Mouse (Mus musculus) C3H10T1/2 (cell line): ENCODE data around the gene Diras1. TPM values are rescaled to one million over a fixed set of nuclear protein-coding genes. Genes with fewer than 3 reads are reported as not detected.

Experiments
- polyA plus RNA-seq, 2 experiments: library from polyadenylated mRNA; unstranded; fragments of >200 nt; fragmentation: generic; extraction: Trizol; gene quantifications; one replicate each; pipeline ENCODE4 v1.2.1; 2012; ENCODE audit warnings: missing spikeins in 2 of 2

The Diras1 gene
- polyA plus RNA-seq = under 1 TPM; 0.06 to 0.14 TPM

DNA sequence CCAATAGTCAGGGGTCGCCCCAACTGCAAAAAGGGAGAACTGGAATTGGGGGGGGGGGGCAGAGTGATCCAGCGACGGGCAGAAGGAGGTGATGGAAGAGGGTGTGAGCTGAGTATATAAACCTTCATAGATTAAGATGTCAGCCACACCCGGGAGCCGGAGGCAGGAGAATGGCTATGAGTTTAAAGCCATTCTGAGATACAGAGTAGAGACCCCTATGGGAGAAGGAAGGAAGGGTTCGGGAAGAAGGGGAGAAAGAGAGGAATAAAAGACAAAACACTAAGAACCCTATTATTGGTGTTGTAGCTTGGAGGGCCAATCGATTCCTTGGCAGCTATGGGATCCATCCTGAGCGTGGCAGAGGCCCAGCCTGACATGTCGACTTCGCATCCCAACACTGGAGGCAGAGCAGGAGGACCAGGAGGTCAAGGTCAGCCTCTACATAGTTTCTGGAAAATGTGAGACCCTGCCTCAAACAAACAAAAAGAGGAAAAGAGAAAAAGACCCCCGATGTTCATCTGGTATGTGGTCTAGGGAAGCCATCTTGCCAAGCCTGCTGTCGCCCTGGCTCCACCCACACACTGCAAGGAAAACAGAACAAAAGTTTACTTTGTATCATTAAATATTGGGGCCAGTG lies at the start of gene Diras1:
Gene Diras1 (minus strand): TSS at position 24 of the 637 bp plus-strand sequence.

DNA sequence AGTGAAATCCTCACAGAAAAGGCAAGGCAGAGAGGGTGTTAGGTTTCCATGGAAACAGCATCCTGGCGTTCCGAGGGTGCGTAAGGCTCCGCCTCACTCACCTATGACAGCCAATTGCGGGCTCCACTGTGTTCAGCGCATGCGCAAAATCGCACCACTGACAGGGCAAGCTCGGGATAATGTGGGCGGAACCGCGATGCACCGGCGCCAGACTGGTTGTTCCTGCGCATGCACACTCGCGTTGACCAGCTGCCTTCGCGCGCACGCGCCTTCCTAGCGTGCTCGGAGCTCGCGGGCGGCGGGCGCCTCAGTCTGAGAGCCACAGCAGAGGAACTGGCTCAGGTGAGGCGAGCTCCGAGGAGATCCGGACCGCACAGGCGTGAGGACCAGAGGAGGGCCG lies 44.4 kb upstream of the Diras1 start, which contains the start of gene Thop1:
Gene Thop1 (plus strand): TSS at position 200 of the 400 bp plus-strand sequence.

DNA sequence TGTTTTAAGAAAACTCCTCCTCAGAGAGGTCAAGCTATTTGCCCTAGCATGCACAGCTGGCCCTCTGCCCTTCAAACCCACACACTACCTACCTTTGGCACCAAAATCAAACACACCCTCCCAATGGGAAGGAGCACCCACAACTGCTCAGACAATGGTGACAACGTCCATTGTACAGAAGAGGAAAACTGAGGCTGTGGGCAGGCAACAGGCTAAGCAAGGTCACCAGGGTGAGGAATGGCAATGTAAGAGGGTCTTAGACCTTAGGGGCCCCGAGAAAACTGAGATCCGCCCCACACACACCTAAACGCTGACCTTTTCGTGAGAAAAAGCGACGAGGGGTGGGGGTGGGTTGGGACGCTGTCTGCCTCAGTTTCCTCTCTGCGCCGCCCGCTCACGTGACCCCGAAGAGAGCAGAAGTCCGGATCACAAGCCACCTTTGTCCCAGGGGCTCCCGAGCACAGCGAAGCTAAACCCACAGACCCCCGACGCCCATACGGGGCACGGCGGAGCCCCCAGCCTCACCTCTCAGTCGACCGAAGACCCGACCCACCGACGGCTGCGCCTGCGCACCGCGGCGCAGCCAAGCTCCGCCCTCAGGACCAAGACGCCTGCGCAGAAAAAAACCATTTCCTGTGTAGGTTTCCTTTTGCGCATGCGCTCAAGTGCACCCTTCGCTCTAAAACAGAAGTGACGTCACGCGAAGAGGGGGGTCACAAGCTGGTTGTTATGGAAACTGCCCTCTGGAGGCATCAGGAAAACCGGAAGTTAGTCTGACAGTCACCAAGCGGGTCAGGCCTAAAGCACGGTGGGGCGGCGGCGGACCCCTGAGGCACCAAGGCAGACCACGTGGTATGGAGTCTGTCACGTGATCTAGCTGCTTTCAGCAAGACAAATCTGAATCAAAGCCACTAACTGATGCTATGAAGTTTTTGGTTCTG lies 34.4 kb upstream of the Diras1 start, which contains the start of gene Sgta:
Gene Sgta (minus strand): TSS at position 579 of the 941 bp plus-strand sequence.

DNA sequence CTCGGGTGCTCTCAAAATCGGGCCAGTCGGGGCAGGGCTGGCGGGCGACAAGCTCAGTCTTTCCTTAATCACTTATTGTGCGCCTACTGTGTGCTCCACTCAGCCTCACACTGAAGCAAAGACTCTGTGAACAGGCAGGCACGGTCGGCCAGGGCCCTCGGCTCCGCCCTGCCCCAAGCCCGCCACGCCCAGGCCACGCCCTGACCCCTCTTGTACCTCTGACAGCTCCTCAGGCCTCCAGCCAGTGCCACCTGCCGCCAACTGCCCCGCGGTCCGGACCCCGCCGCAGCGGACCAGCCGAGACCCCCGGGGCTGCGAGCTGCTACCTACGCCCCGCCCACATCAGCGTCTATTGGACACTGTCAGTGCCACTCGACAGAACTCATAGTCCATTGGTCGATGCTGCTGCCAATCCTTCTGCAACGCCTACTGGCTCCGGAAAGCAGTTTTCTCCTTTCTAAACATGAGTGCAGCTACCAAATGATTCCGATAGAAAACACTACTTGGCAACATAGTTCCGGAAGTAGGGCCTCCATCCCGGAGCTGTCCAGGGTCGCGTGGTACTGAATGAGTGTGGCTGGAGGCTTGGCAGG lies 11.6 kb upstream of the Diras1 start, which contains the start of gene Slc39a3:
Gene Slc39a3 (minus strand): TSS at position 439 of the 593 bp plus-strand sequence.

DNA sequence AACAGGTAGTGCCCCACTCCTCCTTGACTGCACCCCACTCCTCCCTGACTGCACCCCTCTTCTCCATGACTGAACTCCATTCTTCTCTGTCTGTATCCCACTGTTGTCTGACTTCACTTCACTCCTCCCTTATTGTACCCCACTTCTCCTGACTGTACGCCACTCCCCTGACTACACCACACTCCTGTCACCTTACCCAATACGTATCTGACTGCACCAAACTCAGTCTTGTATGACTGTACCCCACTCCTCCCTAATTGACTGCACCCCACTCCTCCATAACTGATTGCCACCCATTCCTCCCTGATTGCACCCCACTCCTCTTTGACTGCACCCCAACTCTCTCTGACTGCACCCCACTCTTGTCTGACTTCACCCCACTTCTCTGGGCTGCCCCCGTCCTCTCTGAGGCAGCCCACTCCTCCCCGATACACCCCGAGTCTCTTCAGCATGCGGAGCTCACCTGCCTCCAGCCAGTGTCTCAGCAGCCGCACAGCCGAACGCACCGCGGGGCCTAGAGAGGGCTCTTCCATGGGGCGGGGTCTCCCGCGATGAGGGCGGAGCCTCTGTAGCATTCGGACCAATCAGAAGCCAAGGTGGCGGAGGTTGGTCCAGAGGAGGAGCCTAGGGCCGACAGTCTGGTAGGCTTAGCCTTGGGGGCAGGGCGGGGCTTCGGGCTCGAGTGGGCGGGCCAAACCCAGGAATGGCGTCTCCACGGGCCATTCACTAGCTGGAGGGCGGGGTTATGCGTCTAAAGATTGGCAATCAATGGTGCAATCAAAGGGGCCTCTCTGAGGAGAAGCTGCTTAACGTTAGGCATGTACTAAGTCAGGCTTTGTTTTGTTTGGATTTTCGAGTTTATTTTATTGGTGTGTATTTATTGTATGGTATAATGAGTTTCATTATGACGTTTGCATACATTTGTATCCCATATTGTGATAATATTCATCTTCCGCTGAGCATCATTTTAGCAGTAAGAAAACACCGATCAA lies 10.8 kb downstream of the Diras1 start, which contains the start of gene Gng7:
Gene Gng7 (minus strand): TSS at position 553 of the 992 bp plus-strand sequence.

Other genes with a start within 250 kb of the Diras1 start
- 100 to 1,000 TPM in 1 of 2 experiments, 10 to 100 TPM in 1; 97.6 to 167 TPM for gene Sf3a2, start 227.5 kb downstream of the Diras1 start, polyA plus RNA-seq
- 10 to 100 TPM; 64.7 to 99.4 TPM for gene Plekhj1, start 227.0 kb downstream of the Diras1 start, polyA plus RNA-seq
- 1 to 10 TPM in 1 of 2 experiments, under 1 TPM in 1; 0.25 to 1.2 TPM for gene Amh, start 220.4 kb downstream of the Diras1 start, polyA plus RNA-seq
- under 1 TPM in 1 of 2 experiments, not detected in 1; 0.94 TPM for gene Jsrp1, start 212.2 kb downstream of the Diras1 start, polyA plus RNA-seq
- 1,000 to 10,000 TPM; 1,765 to 2,268 TPM for gene Oaz1, start 199.0 kb downstream of the Diras1 start, polyA plus RNA-seq
- gene Lingo3, start 181.6 kb downstream of the Diras1 start, polyA plus RNA-seq = under 1 TPM; 0.01 to 0.07 TPM
- gene Lsm7, start 170.5 kb downstream of the Diras1 start, polyA plus RNA-seq = 100 to 1,000 TPM; 321 to 392 TPM
- gene Sppl2b, start 170.4 kb downstream of the Diras1 start, polyA plus RNA-seq = 10 to 100 TPM; 16.7 to 38.9 TPM
- gene Tmprss9, start 153.8 kb downstream of the Diras1 start, polyA plus RNA-seq = under 1 TPM; 0.01 to 0.06 TPM
- 100 to 1,000 TPM; 226 to 741 TPM for gene Timm13, start 124.7 kb downstream of the Diras1 start, polyA plus RNA-seq
- gene Lmnb2, start 107.4 kb downstream of the Diras1 start, polyA plus RNA-seq = 10 to 100 TPM; 12.8 to 15.5 TPM
- gene Gadd45b, start 95.6 kb downstream of the Diras1 start, polyA plus RNA-seq = 10 to 100 TPM; 15.9 to 26.5 TPM
- 10 to 100 TPM in 1 of 2 experiments, 1 to 10 TPM in 1; 1.2 to 11.2 TPM for gene Gng7, start 10.7 kb downstream of the Diras1 start, polyA plus RNA-seq
- 10 to 100 TPM; 12.6 to 36.2 TPM for gene Slc39a3, start 11.8 kb upstream of the Diras1 start, polyA plus RNA-seq
- 100 to 1,000 TPM; 167 to 227 TPM for gene Sgta, start 34.5 kb upstream of the Diras1 start, polyA plus RNA-seq
- 100 to 1,000 TPM in 1 of 2 experiments, 10 to 100 TPM in 1; 46.9 to 101 TPM for gene Thop1, start 44.4 kb upstream of the Diras1 start, polyA plus RNA-seq
- under 1 TPM; 0.02 to 0.45 TPM for gene Creb3l3, start 73.2 kb upstream of the Diras1 start, polyA plus RNA-seq
- gene Map2k2, start 80.3 kb upstream of the Diras1 start, polyA plus RNA-seq = 100 to 1,000 TPM; 207 to 359 TPM
- gene Zbtb7a, start 109.6 kb upstream of the Diras1 start, polyA plus RNA-seq = 10 to 100 TPM in 1 of 2 experiments, 1 to 10 TPM in 1; 6.5 to 24.7 TPM
- 10 to 100 TPM; 36.0 to 48.5 TPM for gene Pias4, start 142.3 kb upstream of the Diras1 start, polyA plus RNA-seq
- gene Eef2, start 151.0 kb upstream of the Diras1 start, polyA plus RNA-seq = 1,000 to 10,000 TPM; 3,430 to 4,023 TPM
- gene Dapk3, start 157.3 kb upstream of the Diras1 start, polyA plus RNA-seq = 100 to 1,000 TPM in 1 of 2 experiments, 10 to 100 TPM in 1; 98.3 to 105 TPM
- gene 4930442H23Rik, start 158.2 kb upstream of the Diras1 start, polyA plus RNA-seq = under 1 TPM; 0.11 to 0.15 TPM
- under 1 TPM in 1 of 2 experiments, not detected in 1; 0.02 TPM for gene Nmrk2, start 176.4 kb upstream of the Diras1 start, polyA plus RNA-seq
- under 1 TPM in 1 of 2 experiments, not detected in 1; 0.01 TPM for gene Atcay, start 205.2 kb upstream of the Diras1 start, polyA plus RNA-seq
- gene Zfr2, start 207.5 kb upstream of the Diras1 start, polyA plus RNA-seq = 10 to 100 TPM in 1 of 2 experiments, under 1 TPM in 1; 0.32 to 18.3 TPM
- gene Matk, start 227.3 kb upstream of the Diras1 start, polyA plus RNA-seq = 1 to 10 TPM in 1 of 2 experiments, under 1 TPM in 1; 0.69 to 1.9 TPM
- gene Mrpl54, start 241.3 kb upstream of the Diras1 start, polyA plus RNA-seq = 100 to 1,000 TPM; 242 to 665 TPM
- gene Apba3, start 241.3 kb upstream of the Diras1 start, polyA plus RNA-seq = 100 to 1,000 TPM; 128 to 134 TPM